Mouse (Mus musculus) CD4-positive, CD25-positive, alpha-beta regulatory T cell, adult 9 weeks (primary cell): ENCODE results near the gene Cyp4f40. TPM values are rescaled to one million over a fixed set of nuclear protein-coding genes. Genes with fewer than 3 reads are reported as not detected.

Experiments used
- polyA plus RNA-seq: library from polyadenylated mRNA; unstranded; fragments of 100-300 nt; shearing (Covaris generic); gene quantifications from one replicate; pipeline ENCODE4 v1.2.1, GENCODE M21; 2017

The Cyp4f40 gene
- polyA plus RNA-seq: not detected

DNA sequence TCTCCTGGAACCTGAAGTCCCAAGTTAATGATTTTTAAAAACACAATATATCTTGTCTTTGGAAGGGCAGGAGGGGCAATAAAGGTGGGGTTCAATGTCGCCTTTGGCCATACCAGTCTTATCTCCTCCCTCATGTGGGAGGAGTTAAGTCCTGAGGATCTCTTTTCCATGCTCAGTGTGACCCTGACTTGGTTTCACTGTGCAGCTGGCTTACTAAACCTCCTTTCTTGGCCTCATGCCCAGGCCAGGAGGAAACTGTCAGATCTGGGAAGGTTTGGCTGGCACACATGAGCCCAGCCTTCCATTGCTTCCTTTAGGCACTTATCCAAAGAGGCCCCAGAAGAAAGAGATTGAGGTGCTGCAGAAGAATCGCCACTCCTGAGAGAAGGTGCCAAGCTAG, at the start of gene Cyp4f40:
Gene Cyp4f40 (plus strand): TSS at position 189 of the 400 bp plus-strand sequence.

DNA sequence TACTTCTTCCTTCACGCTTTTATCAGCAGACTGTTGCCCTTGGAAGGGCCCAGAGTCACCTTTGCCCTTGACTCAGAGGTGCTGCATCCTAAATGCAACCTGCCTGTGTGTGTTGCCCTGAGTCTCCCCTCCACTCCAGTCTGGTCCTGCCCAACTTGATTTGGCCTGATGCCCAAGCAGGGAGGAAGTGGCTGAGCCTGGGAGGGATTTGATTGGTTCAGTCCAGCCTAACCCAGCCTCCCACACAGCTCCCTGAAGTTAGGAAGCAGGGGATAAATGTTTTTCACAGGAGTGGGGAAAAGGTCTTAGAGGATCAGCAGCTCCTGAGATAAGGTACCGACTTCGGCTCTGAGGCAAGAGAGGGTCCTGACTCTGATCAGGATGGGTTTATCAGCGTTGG, 37.7 kb upstream of the Cyp4f40 start, which contains the start of gene Cyp4f37:
Gene Cyp4f37 (plus strand): TSS at position 292 of the 400 bp plus-strand sequence.

DNA sequence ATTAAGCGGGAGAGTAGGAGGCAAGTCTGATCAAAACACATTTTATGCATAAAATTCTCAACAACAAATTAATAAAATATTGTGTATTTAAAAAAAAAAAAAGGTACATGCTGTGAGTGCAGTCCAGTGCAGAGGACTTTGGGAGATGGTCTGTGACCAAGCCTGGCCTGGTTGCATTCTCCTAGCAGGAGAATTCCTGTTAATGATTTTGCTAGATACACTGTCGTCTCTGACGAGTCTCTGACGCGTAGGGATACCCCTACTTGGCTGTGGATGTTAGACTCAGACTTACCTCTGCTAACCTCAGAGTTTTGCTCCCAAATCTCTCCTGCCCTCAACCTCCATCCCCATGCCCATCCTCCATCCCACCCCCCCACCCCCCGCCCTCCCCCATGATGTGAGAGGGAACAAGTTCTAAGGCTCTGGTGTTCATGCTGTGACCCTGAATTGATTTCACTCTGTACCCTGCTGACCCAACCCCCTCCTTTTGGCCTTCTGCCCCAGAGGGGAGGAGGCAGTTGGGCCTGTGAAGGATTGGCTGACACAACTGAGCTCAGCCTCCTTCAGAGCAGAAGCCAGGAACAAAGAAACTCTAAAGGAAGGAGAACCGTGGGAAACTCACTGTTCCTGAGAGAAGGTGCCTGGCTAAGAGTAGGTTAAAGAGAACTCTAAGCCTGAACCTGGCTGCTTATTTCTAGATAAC, 26.5 kb downstream of the Cyp4f40 start, which contains the start of gene Cyp4f15:
Gene Cyp4f15 (plus strand): TSS at position 580 of the 703 bp plus-strand sequence.

Other genes with a start within 250 kb of the Cyp4f40 start
- 88.1 TPM for gene Pglyrp2, start 234.7 kb upstream of the Cyp4f40 start, polyA plus RNA-seq
- 0.74 TPM for gene Cyp4f39, start 206.2 kb upstream of the Cyp4f40 start, polyA plus RNA-seq
- gene Cyp4f17, start 152.8 kb upstream of the Cyp4f40 start, polyA plus RNA-seq: 5.0 TPM
- 14.6 TPM for gene Cyp4f16, start 122.3 kb upstream of the Cyp4f40 start, polyA plus RNA-seq
- gene Cyp4f37, start 37.6 kb upstream of the Cyp4f40 start, polyA plus RNA-seq: not detected
- not detected for gene Cyp4f15, start 26.7 kb downstream of the Cyp4f40 start, polyA plus RNA-seq
- gene Zfp871, start 129.4 kb downstream of the Cyp4f40 start, polyA plus RNA-seq: 41.5 TPM
- 0.16 TPM for gene Zfp811, start 151.0 kb downstream of the Cyp4f40 start, polyA plus RNA-seq
- gene Zfp799, start 171.4 kb downstream of the Cyp4f40 start, polyA plus RNA-seq: 16.0 TPM
- 15.9 TPM for gene Zfp870, start 232.7 kb downstream of the Cyp4f40 start, polyA plus RNA-seq